In the genomic region with DNA sequence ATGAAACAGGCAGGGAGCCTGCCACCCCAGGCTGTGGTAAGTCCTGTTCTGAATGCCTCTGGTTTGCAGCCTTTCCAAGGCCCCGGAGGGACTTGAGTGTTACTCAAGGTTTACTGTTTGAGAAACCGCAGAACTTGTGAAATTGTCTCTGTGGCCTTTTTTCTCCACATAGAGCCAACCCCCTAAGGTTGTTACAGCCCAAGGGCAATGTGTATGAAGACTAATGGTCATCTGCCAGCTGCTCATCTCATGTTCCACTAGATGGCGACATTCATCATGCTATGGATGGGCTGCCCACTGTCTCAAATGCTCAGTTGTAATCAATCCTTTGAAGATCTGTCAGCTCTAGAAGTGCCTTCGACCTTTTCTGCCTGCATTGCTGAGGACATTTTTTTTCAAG, we compare ENCODE assay signal across 11 mouse cellular contexts. TPM values are rescaled to one million over a fixed set of nuclear protein-coding genes. Genes with fewer than 3 reads are reported as not detected.
A peak's percentile ranks its signal among the peaks of the same experiment; 100 is the strongest.
DNase-seq lines count a peak whose midpoint lies in the region; ATAC-seq and TF ChIP-seq lines count a peak whose summit lies in the region.
"Had no signal": no experiment of that assay in that cellular context is flagged by ENCODE, and none has a peak within 500 bp of the region (broad histone marks: within the 10 kb centered on the region; RNA-seq: fewer than 3 reads in every experiment).

No protein-coding gene starts in this region.

- ATAC-seq in Patski: no peak
- ATAC-seq in lung, postnatal 0 days: no peak
- no peak for ATAC-seq in erythroid progenitor cell, adult 5-6 weeks (replicated peaks; ENCODE audit: low FRiP score, poor library complexity, severe bottlenecking)

- in situ Hi-C loops in Patski (cut with MboI; ENCODE audit: low pct_unique_long_range_greater_than_20kb): no loop called here

- CTCF ChIA-PET in Patski (lab: Charles Lee): no interaction called here

- TF ChIP-seq EP300 in lung, postnatal 0 days (IDR thresholded peaks at IDR 0.05): no peak

- no peaks in the 10 kb centered on the region for H3K9me3 ChIP-seq in lung, postnatal 0 days (ENCODE audit: low read length)
- H3K9me3 ChIP-seq: lung, embryonic 15.5 days had no signal

- H3K4me3 ChIP-seq in lung, postnatal 0 days (ENCODE audit: low read depth, low read length): no peak overlapping the region
- H3K4me3 ChIP-seq: erythroblast, embryonic 14.5 days; lung, embryonic 15.5 days had no signal

- H3K4me2 ChIP-seq in lung, postnatal 0 days (replicated peaks; ENCODE audit: low read depth, low read length): no peak overlapping the region
- H3K4me2 ChIP-seq: lung, embryonic 15.5 days had no signal

- no peak overlapping the region for H3K27ac ChIP-seq in lung, postnatal 0 days (ENCODE audit: low read length)
- H3K27ac ChIP-seq: lung, embryonic 15.5 days had no signal

- H3K27me3 ChIP-seq in Patski: peaks cover 10% of the 10 kb centered on the region
- no peaks in the 10 kb centered on the region for H3K27me3 ChIP-seq in lung, postnatal 0 days (replicated peaks; ENCODE audit: insufficient read depth, low read length)
- H3K27me3 ChIP-seq: lung, embryonic 15.5 days had no signal

- 28% methylated on average over 4 of the region's 4 CpGs for WGBS in lung, postnatal 0 days

- H3K9ac ChIP-seq in lung, postnatal 0 days (replicated peaks; ENCODE audit: low read depth): no peak overlapping the region
- H3K9ac ChIP-seq: lung, embryonic 15.5 days had no signal

- H3K36me3 ChIP-seq in lung, postnatal 0 days (ENCODE audit: insufficient read depth, low read length): no peaks in the 10 kb centered on the region
- H3K36me3 ChIP-seq: lung, embryonic 15.5 days had no signal

- peak; percentile 11 for DNase-seq in kidney, adult 18-20 months
- DNase-seq in kidney, adult 11 months: no peak
- DNase-seq in B cell, adult 2 months: peak; percentile 4 to 7
- DNase-seq in Patski (ENCODE audit: low read depth, low spot score): no peak
- peak; percentile 80 for DNase-seq in fat pad, adult 2 months (ENCODE audit: extremely low read depth, low read depth, low spot score)
- DNase-seq in lung, postnatal 0 days (ENCODE audit: low spot score): peak; percentile 32
- no peak for DNase-seq in spleen, adult 12 weeks (ENCODE audit: low spot score)

- peak; percentile 55 for TF ChIP-seq CTCF in Patski (IDR thresholded peaks at IDR 0.05)
- peak; percentile 70 for TF ChIP-seq CTCF in lung, postnatal 0 days (IDR thresholded peaks at IDR 0.05)

- H3K4me1 ChIP-seq in lung, postnatal 0 days (ENCODE audit: insufficient read depth, low read depth, low read length): no peaks in the 10 kb centered on the region
- H3K4me1 ChIP-seq: lung, embryonic 15.5 days had no signal

- POLR2A ChIA-PET in Patski (lab: Charles Lee): no interaction called here

RNA-seq across cellular contexts. Expression of a gene that starts 32.8 kb away (rescaled TPM):
- polyA plus RNA-seq in Patski (2021): not detected
- polyA plus RNA-seq in lung, postnatal 0 days (2015; fragmentation: Nextera tagmentation; extraction: Ambion mirVana): 0.52 and 0.57 TPM in 2 replicates
- total RNA-seq in erythroid progenitor cell, adult 5-6 weeks (2015; ENCODE audit: low replicate concordance): not detected in 2 replicates
- total RNA-seq in erythroid progenitor cell, adult 5-6 weeks (2017; ENCODE audit: low replicate concordance): not detected in 2 replicates
- polyA plus RNA-seq: erythroblast, embryonic 14.5 days; testis, adult 2 months had no signal

RNA-seq across cellular contexts. Expression of a gene that starts 40.4 kb away (rescaled TPM):
- not detected for polyA plus RNA-seq in Patski (2021)
- polyA plus RNA-seq in lung, postnatal 0 days (2015; fragmentation: Nextera tagmentation; extraction: Ambion mirVana): 0.13 and 0.18 TPM in 2 replicates
- total RNA-seq in erythroid progenitor cell, adult 5-6 weeks (2015; ENCODE audit: low replicate concordance): not detected in 2 replicates
- not detected in 2 replicates for total RNA-seq in erythroid progenitor cell, adult 5-6 weeks (2017; ENCODE audit: low replicate concordance)
- polyA plus RNA-seq: erythroblast, embryonic 14.5 days; testis, adult 2 months had no signal

Comparison
In these comparisons a context has a peak if more than half of its experiments do, and no peak if none do; other contexts are left out.
1. DNase-seq: peak in kidney, adult 18-20 months (single experiment), B cell, adult 2 months (2 of 2), fat pad, adult 2 months (single experiment) and lung, postnatal 0 days (single experiment); none in kidney, adult 11 months (single experiment), Patski (single experiment) and spleen, adult 12 weeks (single experiment).